ENCODE assay signal across 7 mouse cellular contexts in the genomic region with DNA sequence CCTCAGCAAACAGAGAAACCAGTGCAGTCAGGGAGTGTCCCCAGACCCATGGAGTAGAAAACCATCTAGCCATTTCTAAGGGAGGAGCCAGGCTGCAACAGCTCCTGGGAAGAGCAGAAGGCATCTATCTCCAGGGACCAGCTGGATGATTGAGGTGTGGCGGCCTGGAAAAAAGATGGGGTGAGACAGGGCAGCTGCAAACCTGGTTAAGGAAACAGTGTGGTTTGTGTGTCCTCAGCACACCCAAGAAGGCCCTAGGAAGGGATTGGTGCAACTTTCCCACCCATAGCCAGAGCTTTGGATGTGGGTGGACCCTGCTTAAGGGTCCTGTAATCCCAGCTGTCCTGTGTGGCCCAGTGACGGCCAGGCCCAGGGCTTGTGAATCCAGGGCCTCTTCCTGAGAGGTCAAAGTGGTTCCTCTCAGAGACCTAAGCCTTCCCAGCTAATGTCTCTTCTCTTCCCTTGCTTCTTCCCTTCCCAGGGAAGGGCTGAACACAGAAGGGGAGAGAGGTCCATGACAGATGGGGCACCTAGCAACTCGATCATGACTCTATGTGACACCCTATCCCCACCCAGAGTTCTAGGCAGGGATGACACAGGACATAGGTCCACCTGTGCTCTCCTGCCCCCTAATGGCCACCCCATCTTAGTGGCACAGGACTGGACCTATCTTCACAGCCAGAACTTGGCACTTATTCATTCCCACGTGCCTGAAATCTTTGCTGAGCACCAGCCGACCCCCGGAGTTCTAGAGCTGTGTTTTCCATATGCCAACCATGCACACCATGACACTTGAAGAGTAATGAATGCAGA. TPM values are rescaled to one million over a fixed set of nuclear protein-coding genes. Genes with fewer than 3 reads are reported as not detected.
DNase-seq lines count a peak whose midpoint lies in the region; ATAC-seq and TF ChIP-seq lines count a peak whose summit lies in the region.

No protein-coding gene starts in this region.

- H3K4me1 ChIP-seq in heart, postnatal 0 days (ENCODE audit: control insufficient read depth, insufficient read depth) = 0 out of 2 replicates have a peak, but pooled peaks cover 4% of the 10 kb centered on the region
- H3K4me1 ChIP-seq in midbrain, embryonic 15.5 days = no peaks in the 10 kb centered on the region

- TF ChIP-seq EP300 in heart, postnatal 0 days (IDR thresholded peaks at IDR 0.05; ENCODE audit: low read depth) = no peak

- ATAC-seq in heart, postnatal 0 days (ENCODE audit: insufficient read depth, low read depth) = peak; percentile 76
- ATAC-seq in midbrain, embryonic 15.5 days (replicated peaks) = no peak

- no peaks in the 10 kb centered on the region for H3K9me3 ChIP-seq in heart, postnatal 0 days (replicated peaks; ENCODE audit: control insufficient read depth, low read length)
- H3K9me3 ChIP-seq in midbrain, embryonic 15.5 days = no peaks in the 10 kb centered on the region

- peak; percentile 88 for DNase-seq in 416B (ENCODE audit: low read depth)
- peak; percentile 75 for DNase-seq in brain, adult 2 months (ENCODE audit: low read depth, low spot score)
- DNase-seq in heart, postnatal 0 days (ENCODE audit: low spot score) = no peak
- peak; percentile 70 for DNase-seq in liver
- DNase-seq in skeletal muscle tissue, adult 2 months (ENCODE audit: low read depth, low spot score) = peak; percentile 46

- WGBS in heart, postnatal 0 days = 30% methylated on average over 6 of the region's 6 CpGs
- 67% methylated on average over 6 of the region's 6 CpGs for WGBS in midbrain, embryonic 15.5 days

- H3K4me3 ChIP-seq in C2C12 (ENCODE audit: insufficient read depth, poor library complexity, severe bottlenecking) = no peak overlapping the region
- H3K4me3 ChIP-seq in heart, postnatal 0 days (ENCODE audit: low read depth, low read length) = no peak overlapping the region
- no peak overlapping the region for H3K4me3 ChIP-seq in midbrain, embryonic 15.5 days

- no peaks in the 10 kb centered on the region for H3K36me3 ChIP-seq in C2C12 (ENCODE audit: control insufficient read depth, insufficient read depth)
- H3K36me3 ChIP-seq in heart, postnatal 0 days (replicated peaks; ENCODE audit: control insufficient read depth, insufficient read depth, low read length) = no peaks in the 10 kb centered on the region
- no peaks in the 10 kb centered on the region for H3K36me3 ChIP-seq in midbrain, embryonic 15.5 days (replicated peaks)

- no peaks in the 10 kb centered on the region for H3K27me3 ChIP-seq in C2C12 (ENCODE audit: control insufficient read depth, insufficient read depth, insufficient read length)
- H3K27me3 ChIP-seq in heart, postnatal 0 days (ENCODE audit: control insufficient read depth, insufficient read depth, low read length) = no peaks in the 10 kb centered on the region
- no peaks in the 10 kb centered on the region for H3K27me3 ChIP-seq in midbrain, embryonic 15.5 days (replicated peaks)

- H3K4me2 ChIP-seq in heart, postnatal 0 days (ENCODE audit: low read depth, low read length) = no peak overlapping the region
- H3K4me2 ChIP-seq in midbrain, embryonic 15.5 days = no peak overlapping the region

- H3K79me2 ChIP-seq in C2C12 (ENCODE audit: control insufficient read depth, insufficient read depth) = no peaks in the 10 kb centered on the region

- H3K9ac ChIP-seq in heart, postnatal 0 days (replicated peaks; ENCODE audit: low read depth, low read length) = no peak overlapping the region
- H3K9ac ChIP-seq in midbrain, embryonic 15.5 days = no peak overlapping the region

- no peak overlapping the region for H3ac ChIP-seq in C2C12 (ENCODE audit: control insufficient read depth, insufficient read length, low read depth)

- peak; percentile 57 for TF ChIP-seq CTCF in C2C12 (IDR thresholded peaks at IDR 0.05; ENCODE audit: control insufficient read depth, insufficient read depth, insufficient read length)
- TF ChIP-seq CTCF in heart, postnatal 0 days (IDR thresholded peaks at IDR 0.05; ENCODE audit: low read depth) = peak; percentile 72

- no peak overlapping the region for H3K27ac ChIP-seq in heart, postnatal 0 days (ENCODE audit: low read depth)
- H3K27ac ChIP-seq in midbrain, embryonic 15.5 days = no peak overlapping the region

- no peaks in the 10 kb centered on the region for H3K79me3 ChIP-seq in C2C12 (ENCODE audit: low read depth)

TF ChIP-seq in C2C12, 6 proteins besides CTCF, POLR2A, EP300 and RAD21:
- TF ChIP-seq CEBPB (IDR thresholded peaks at IDR 0.05; ENCODE audit: low read depth) = no peak
- peak; percentile 29 for TF ChIP-seq MYOD1 (IDR thresholded peaks at IDR 0.05; ENCODE audit: control insufficient read depth, insufficient read length, low read depth)

RNA-seq across cellular contexts. Expression of a gene that starts 14.2 kb away (rescaled TPM):
- 41.0 TPM for polyA plus RNA-seq in C2C12 (2012; fragmentation: generic; extraction: Trizol)
- 40.4 and 48.4 TPM in 2 replicates for total RNA-seq in heart, postnatal 0 days (2014; rRNA removed; ENCODE audit: low replicate concordance)
- 18.4 and 22.0 TPM in 2 replicates for polyA plus RNA-seq in heart, postnatal 0 days (2015; fragmentation: Nextera tagmentation; extraction: Ambion mirVana)
- polyA plus RNA-seq in midbrain, embryonic 15.5 days (2015; fragmentation: Nextera tagmentation; extraction: Ambion mirVana) = 11.3 and 11.4 TPM in 2 replicates

RNA-seq across cellular contexts. Expression of a gene that starts 30.9 kb away (rescaled TPM):
- polyA plus RNA-seq in C2C12 (2012; fragmentation: generic; extraction: Trizol) = 0.04 TPM
- total RNA-seq in heart, postnatal 0 days (2014; rRNA removed; ENCODE audit: low replicate concordance) = 0.65 and 1.6 TPM in 2 replicates
- 0.49 and 0.56 TPM in 2 replicates for polyA plus RNA-seq in heart, postnatal 0 days (2015; fragmentation: Nextera tagmentation; extraction: Ambion mirVana)
- 0.23 and 0.54 TPM in 2 replicates for polyA plus RNA-seq in midbrain, embryonic 15.5 days (2015; fragmentation: Nextera tagmentation; extraction: Ambion mirVana)

RNA-seq across cellular contexts. Expression of a gene that starts 45.7 kb away (rescaled TPM):
- polyA plus RNA-seq in C2C12 (2012; fragmentation: generic; extraction: Trizol) = 153 TPM
- total RNA-seq in heart, postnatal 0 days (2014; rRNA removed; ENCODE audit: low replicate concordance) = 106 and 157 TPM in 2 replicates
- 213 and 232 TPM in 2 replicates for polyA plus RNA-seq in heart, postnatal 0 days (2015; fragmentation: Nextera tagmentation; extraction: Ambion mirVana)
- 250 and 290 TPM in 2 replicates for polyA plus RNA-seq in midbrain, embryonic 15.5 days (2015; fragmentation: Nextera tagmentation; extraction: Ambion mirVana)

RNA-seq across cellular contexts. Expression of a gene that starts 56.8 kb away (rescaled TPM):
- polyA plus RNA-seq in C2C12 (2012; fragmentation: generic; extraction: Trizol) = 90.7 TPM
- total RNA-seq in heart, postnatal 0 days (2014; rRNA removed; ENCODE audit: low replicate concordance) = 54.4 and 56.9 TPM in 2 replicates
- polyA plus RNA-seq in heart, postnatal 0 days (2015; fragmentation: Nextera tagmentation; extraction: Ambion mirVana) = 38.4 and 41.9 TPM in 2 replicates
- polyA plus RNA-seq in midbrain, embryonic 15.5 days (2015; fragmentation: Nextera tagmentation; extraction: Ambion mirVana) = 90.5 and 96.6 TPM in 2 replicates
